Comparison of ENCODE assay signal across 15 mouse cellular contexts in the genomic region with DNA sequence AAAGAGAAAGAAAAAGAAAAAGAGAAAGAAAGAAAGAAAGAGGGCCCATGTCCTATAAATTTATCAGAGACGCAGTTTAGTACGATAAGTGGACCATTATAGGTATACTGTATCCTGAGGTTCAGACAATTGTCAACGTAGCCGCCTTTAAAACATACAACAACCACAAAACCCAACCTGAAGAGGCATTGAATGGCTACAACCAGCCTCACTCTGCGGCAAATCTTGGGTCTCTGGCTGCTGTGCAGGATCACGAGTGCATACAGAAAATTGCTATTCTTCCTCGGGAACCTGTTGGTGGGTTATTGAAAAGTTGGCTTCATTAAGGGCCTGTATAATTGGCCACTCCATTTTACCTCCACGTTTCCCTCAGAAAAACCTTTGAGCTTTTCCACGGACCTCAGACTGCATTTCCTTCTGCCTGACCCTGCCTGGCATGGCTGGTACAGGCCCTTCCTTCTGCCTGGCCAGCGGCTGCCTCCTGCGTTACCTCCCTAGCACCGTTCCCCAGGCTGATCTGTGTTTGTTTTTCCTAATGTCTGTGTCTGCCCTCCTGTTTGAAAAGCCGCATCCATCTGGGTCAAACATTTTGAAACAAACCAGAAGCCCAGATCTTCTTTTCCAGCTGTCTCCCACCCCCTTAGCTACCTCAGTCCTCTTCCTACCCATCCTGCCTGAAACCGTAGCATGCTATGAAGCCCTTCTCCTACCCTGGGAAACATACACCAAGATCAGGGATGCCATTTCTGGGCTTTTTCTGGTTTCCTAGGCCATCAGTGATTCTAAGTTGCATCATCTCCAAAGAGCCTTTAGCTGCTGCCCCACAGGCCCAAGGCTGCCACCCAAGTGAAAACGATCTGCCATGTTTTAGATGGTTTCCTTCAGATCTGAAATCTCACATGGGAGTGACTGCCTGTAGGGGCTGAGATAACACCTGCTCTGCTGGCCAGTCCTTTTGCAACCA. TPM values are rescaled to one million over a fixed set of nuclear protein-coding genes. Genes with fewer than 3 reads are reported as not detected.
DNase-seq lines count a peak whose midpoint lies in the region; ATAC-seq and TF ChIP-seq lines count a peak whose summit lies in the region.
"Had no signal": no experiment of that assay in that cellular context is flagged by ENCODE, and none has a peak within 500 bp of the region (broad histone marks: within the 10 kb centered on the region; RNA-seq: fewer than 3 reads in every experiment).

No protein-coding gene starts in this region.

- TF ChIP-seq POLR2A in lung, adult 2 months (IDR thresholded peaks at IDR 0.05; ENCODE audit: borderline replicate concordance, extremely low read depth, low read depth, low read length) = no peak

- peak overlapping the region; percentile 63 for H3K27ac ChIP-seq in embryonic facial prominence, embryonic 10.5 days (replicated peaks)
- H3K27ac ChIP-seq in forebrain, embryonic 10.5 days = peak overlapping the region; percentile 54; the same call in 1 of the 2 replicates
- no peak overlapping the region for H3K27ac ChIP-seq in intestine, embryonic 14.5 days (ENCODE audit: low read depth)
- H3K27ac ChIP-seq in midbrain, postnatal 0 days (ENCODE audit: low read depth, low read length) = peak overlapping the region; percentile 58
- H3K27ac ChIP-seq: gastrocnemius, adult 2 months had no signal

- peak overlapping the region; percentile 93; the same call in 1 of the 2 replicates for H3K4me2 ChIP-seq in intestine, embryonic 14.5 days (ENCODE audit: low read length)
- H3K4me2 ChIP-seq in midbrain, postnatal 0 days (ENCODE audit: low read depth, low read length, poor library complexity, severe bottlenecking) = peak overlapping the region; percentile 95

- DNase-seq in embryonic facial prominence, embryonic 10.5 days (ENCODE audit: low spot score) = no peak
- no peak for DNase-seq in forebrain, embryonic 10.5 days (ENCODE audit: extremely low spot score, low spot score)
- no peak for DNase-seq in intestine, embryonic 14.5 days (ENCODE audit: low spot score)
- no peak for DNase-seq in midbrain, postnatal 0 days (ENCODE audit: low spot score)
- no peak for DNase-seq in left cerebral cortex, postnatal 14 days (ENCODE audit: low spot score in 2 of 2)
- DNase-seq in lung, adult 2 months = no peak
- DNase-seq in B cell, adult 2 months = no peak
- DNase-seq in cerebellum, adult 8-10 months = no peak
- DNase-seq: adrenal gland, adult 2 months; cerebellum, postnatal 25 days; gastrocnemius, adult 2 months; kidney, adult 18-20 months; right cerebral cortex, postnatal 25 days had no signal

- peaks cover 75% of the 10 kb centered on the region for H3K4me1 ChIP-seq in embryonic facial prominence, embryonic 10.5 days
- H3K4me1 ChIP-seq in forebrain, embryonic 10.5 days = peaks cover 77% of the 10 kb centered on the region
- peaks cover 24% of the 10 kb centered on the region for H3K4me1 ChIP-seq in intestine, embryonic 14.5 days (replicated peaks; ENCODE audit: control insufficient read depth, insufficient read depth, low read length)
- peaks cover 2% of the 10 kb centered on the region; the same call in 1 of the 2 replicates for H3K4me1 ChIP-seq in midbrain, postnatal 0 days (ENCODE audit: insufficient read depth, low read length)
- no peaks in the 10 kb centered on the region for H3K4me1 ChIP-seq in lung, adult 2 months (ENCODE audit: control insufficient read depth, insufficient read depth, low read length)

- no peaks in the 10 kb centered on the region for H3K9me3 ChIP-seq in embryonic facial prominence, embryonic 10.5 days
- no peaks in the 10 kb centered on the region for H3K9me3 ChIP-seq in forebrain, embryonic 10.5 days
- no peaks in the 10 kb centered on the region for H3K9me3 ChIP-seq in intestine, embryonic 14.5 days (ENCODE audit: control insufficient read depth, low read length)
- no peaks in the 10 kb centered on the region for H3K9me3 ChIP-seq in midbrain, postnatal 0 days (ENCODE audit: low read length)
- H3K9me3 ChIP-seq: megakaryocyte, embryonic 14.5 days had no signal

- no peaks in the 10 kb centered on the region for H3K36me3 ChIP-seq in embryonic facial prominence, embryonic 10.5 days (replicated peaks)
- H3K36me3 ChIP-seq in forebrain, embryonic 10.5 days (replicated peaks) = no peaks in the 10 kb centered on the region
- H3K36me3 ChIP-seq in intestine, embryonic 14.5 days (ENCODE audit: control insufficient read depth, insufficient read depth, low read length) = no peaks in the 10 kb centered on the region
- H3K36me3 ChIP-seq in midbrain, postnatal 0 days (ENCODE audit: insufficient read depth, low read length) = no peaks in the 10 kb centered on the region

- no peak for ATAC-seq in intestine, embryonic 14.5 days (replicated peaks; ENCODE audit: low FRiP score, low TSS enrichment, low read depth)
- ATAC-seq in midbrain, postnatal 0 days (ENCODE audit: low FRiP score) = no peak

- intact Hi-C loops in left cerebral cortex, postnatal 14 days (cut with DNase I) = loop anchor here (5.0 to 10.0 kb wide), 5 partner anchors 68 to 1695 kb away; no protein-coding TSS in a partner anchor

- no peak overlapping the region for H3K9ac ChIP-seq in intestine, embryonic 14.5 days (ENCODE audit: low read length)
- peak overlapping the region; percentile 82 for H3K9ac ChIP-seq in midbrain, postnatal 0 days (replicated peaks; ENCODE audit: low read length, poor library complexity, severe bottlenecking)

- no peak for TF ChIP-seq CTCF in midbrain, postnatal 0 days (IDR thresholded peaks at IDR 0.05)
- no peak for TF ChIP-seq CTCF in lung, adult 2 months (IDR thresholded peaks at IDR 0.05; ENCODE audit: insufficient read depth, low read length)

- peaks cover 56% of the 10 kb centered on the region for H3K27me3 ChIP-seq in embryonic facial prominence, embryonic 10.5 days (replicated peaks; ENCODE audit: low read depth, poor library complexity, severe bottlenecking)
- peaks cover 63% of the 10 kb centered on the region for H3K27me3 ChIP-seq in forebrain, embryonic 10.5 days (ENCODE audit: poor library complexity, severe bottlenecking)
- H3K27me3 ChIP-seq in intestine, embryonic 14.5 days (replicated peaks; ENCODE audit: control insufficient read depth, insufficient read depth, low read length) = 0 out of 2 replicates have a peak, but pooled peaks cover 10% of the 10 kb centered on the region
- 0 out of 2 replicates have a peak, but pooled peaks cover 3% of the 10 kb centered on the region for H3K27me3 ChIP-seq in midbrain, postnatal 0 days (ENCODE audit: insufficient read depth, low read length)

- WGBS in embryonic facial prominence, embryonic 10.5 days = 70% methylated on average over 15 of the region's 15 CpGs
- 80% methylated on average over 15 of the region's 15 CpGs for WGBS in forebrain, embryonic 10.5 days
- 51% methylated on average over 15 of the region's 15 CpGs for WGBS in intestine, embryonic 14.5 days
- WGBS in midbrain, postnatal 0 days = 67% methylated on average over 15 of the region's 15 CpGs
- WGBS in lung, adult 2 months = 64% methylated on average over 15 of the region's 15 CpGs

- peak overlapping the region; percentile 95 for H3K4me3 ChIP-seq in embryonic facial prominence, embryonic 10.5 days
- H3K4me3 ChIP-seq in forebrain, embryonic 10.5 days = peak overlapping the region; percentile 90
- no peak overlapping the region for H3K4me3 ChIP-seq in intestine, embryonic 14.5 days (ENCODE audit: low read depth, low read length)
- H3K4me3 ChIP-seq in midbrain, postnatal 0 days (ENCODE audit: low read depth, low read length) = peak overlapping the region; percentile 81
- no peak overlapping the region for H3K4me3 ChIP-seq in lung, adult 2 months (replicated peaks; ENCODE audit: extremely low read depth, low read depth, low read length)
- H3K4me3 ChIP-seq: gastrocnemius, adult 2 months; megakaryocyte, embryonic 14.5 days had no signal

RNA-seq across cellular contexts. Expression of gene Bcl11b, which starts 3.4 kb away (rescaled TPM):
- polyA plus RNA-seq in embryonic facial prominence, embryonic 10.5 days (2016; fragmentation: Nextera tagmentation; extraction: Ambion mirVana) = 7.3 and 10.4 TPM in 2 replicates
- polyA plus RNA-seq in forebrain, embryonic 10.5 days (2016; fragmentation: Nextera tagmentation; extraction: Ambion mirVana) = 3.4 and 5.5 TPM in 2 replicates
- polyA plus RNA-seq in intestine, embryonic 14.5 days (2014; fragmentation: Nextera tagmentation; extraction: Ambion mirVana) = 8.3 and 8.8 TPM in 2 replicates
- 55.2 and 56.8 TPM in 2 replicates for total RNA-seq in midbrain, postnatal 0 days (2014; rRNA removed)
- 18.9 and 19.0 TPM in 2 replicates for polyA plus RNA-seq in midbrain, postnatal 0 days (2015; fragmentation: Nextera tagmentation; extraction: Ambion mirVana)
- total RNA-seq in left cerebral cortex, postnatal 14 days (2021) = 10 to 100 TPM; 42.5 to 72.8 TPM
- 2.6 and 4.2 TPM in 2 replicates for polyA plus RNA-seq in lung, adult 2 months (2012; rRNA removed)
- total RNA-seq: MEL had no signal

Comparison
In these comparisons a context has a peak if more than half of its experiments do, and no peak if none do; other contexts are left out.
1. H3K4me3 ChIP-seq: peak in embryonic facial prominence, embryonic 10.5 days (single experiment), forebrain, embryonic 10.5 days (single experiment) and midbrain, postnatal 0 days (single experiment); none in intestine, embryonic 14.5 days (single experiment) and lung, adult 2 months (single experiment).